Mouse (Mus musculus) urinary bladder, adult 18-20 months (tissue): ENCODE results near the gene Dscam.

ENCODE experiments used
- DNase-seq, 2 experiments: peaks; one replicate each; pipeline ENCODE4 v3.0.0; 2022; ENCODE audit warnings: low spot score in 2 of 2, mixed read lengths in 2 of 2

Gene Dscam

GRCm38 (mm10) chr16:97170513-97171081, at the start of gene Dscam:
Gene Dscam, minus strand, starts transcription at chr16:97170752.
- DNase-seq = no peak

- DNase-seq = no peak
These were observed 48.8 kb upstream of the Dscam start for GRCm38 (mm10) chr16:97219381-97219780.

GRCm38 (mm10) chr16:97209997-97210396, 39.4 kb upstream of the Dscam start:
- no peak for DNase-seq

GRCm38 (mm10) chr16:97208276-97208675, 37.7 kb upstream of the Dscam start:
- DNase-seq = no peak

GRCm38 (mm10) chr16:97204090-97204489, 33.5 kb upstream of the Dscam start:
- no peak for DNase-seq

GRCm38 (mm10) chr16:97203554-97203953, 33.0 kb upstream of the Dscam start:
- no peak for DNase-seq

GRCm38 (mm10) chr16:97194630-97195029, 24.1 kb upstream of the Dscam start:
- no peak for DNase-seq

GRCm38 (mm10) chr16:97194179-97194578, 23.6 kb upstream of the Dscam start:
- no peak for DNase-seq

- DNase-seq = no peak
These were observed 21.7 kb upstream of the Dscam start for GRCm38 (mm10) chr16:97192296-97192695.

GRCm38 (mm10) chr16:97190604-97191003, 20.1 kb upstream of the Dscam start:
- DNase-seq = no peak

- DNase-seq = no peak
These were observed 948 bp upstream of the Dscam start for GRCm38 (mm10) chr16:97171500-97171899.

GRCm38 (mm10) chr16:97169901-97170512, 545 bp downstream of the Dscam start:
- DNase-seq = no peak

GRCm38 (mm10) chr16:97168614-97169013, 1.9 kb downstream of the Dscam start:
- no peak for DNase-seq

- no peak for DNase-seq
These were observed 2.5 kb downstream of the Dscam start for GRCm38 (mm10) chr16:97168030-97168429.

GRCm38 (mm10) chr16:97166166-97166565, 4.4 kb downstream of the Dscam start:
- DNase-seq = no peak

- peak; percentile 7 to 44 for DNase-seq
These were observed 5.0 kb downstream of the Dscam start for GRCm38 (mm10) chr16:97165444-97166121.

GRCm38 (mm10) chr16:97158279-97158678, 12.3 kb downstream of the Dscam start:
- no peak for DNase-seq

- no peak for DNase-seq
These were observed 25.9 kb downstream of the Dscam start for GRCm38 (mm10) chr16:97144544-97145194.

GRCm38 (mm10) chr16:97141943-97142342, 28.6 kb downstream of the Dscam start:
- no peak for DNase-seq

GRCm38 (mm10) chr16:97135003-97135827, 35.3 kb downstream of the Dscam start:
- no peak for DNase-seq

GRCm38 (mm10) chr16:97127296-97127695, 43.3 kb downstream of the Dscam start:
- DNase-seq = no peak

GRCm38 (mm10) chr16:97110028-97110427, 60.5 kb downstream of the Dscam start:
- no peak for DNase-seq
